Mouse (Mus musculus): ENCODE results near the gene Cyfip2. TPM values are rescaled to one million over a fixed set of nuclear protein-coding genes. Genes with fewer than 3 reads are reported as not detected.

Gene Cyfip2
- total RNA-seq (2021), result 10 to 100 TPM in 1 of 2 experiments, 1 to 10 TPM in 1; 2.3 to 10.1 TPM
- long read RNA-seq, experiment 1, full-length matches to known transcripts, result 1 of 8 reads
- long read RNA-seq, experiment 1, partial matches to known transcripts, result 2 of 8 reads
- long read RNA-seq, experiment 1, other reads (novel, unspliced or antisense), result 5 of 8 reads
- long read RNA-seq, experiment 2, full-length matches to known transcripts, result 3 of 9 reads
- long read RNA-seq, experiment 2, partial matches to known transcripts, result 2 of 9 reads
- long read RNA-seq, experiment 2, other reads (novel, unspliced or antisense), result 4 of 9 reads

GRCm38 (mm10) chr11:46312523-46313035, at the start of gene Cyfip2:
TSS of gene Cyfip2 (minus strand) at chr11:46312859.
- Histone ChIP-seq H3K4me3 (peak within 1 kb of the TSS; percentile 87), H3K27ac (peak within 1 kb of the TSS; percentile 64)
- intact Hi-C loops (cut with DNase I), result no loop called here
- TF ChIP-seq CTCF (IDR thresholded peaks at IDR 0.05), result no peak
- no peak for DNase-seq

- no peak for DNase-seq
- TF ChIP-seq CTCF (IDR thresholded peaks at IDR 0.05), result no peak
- Histone ChIP-seq H3K4me3 (no peak overlapping the region), H3K27ac (no peak overlapping the region)
- intact Hi-C loops (cut with DNase I), result no loop called here
Measured at GRCm38 (mm10) chr11:46360991-46361665, 48.5 kb upstream of the Cyfip2 start.

- H3K4me3 ChIP-seq, result no peak overlapping the region
- no peak for TF ChIP-seq CTCF (IDR thresholded peaks at IDR 0.05)
- DNase-seq, result no peak
- intact Hi-C loops (cut with DNase I), result no loop called here
- no peak overlapping the region for H3K27ac ChIP-seq
Measured at GRCm38 (mm10) chr11:46358369-46358768, 45.7 kb upstream of the Cyfip2 start.

- DNase-seq, result no peak
- H3K27ac ChIP-seq, result no peak overlapping the region
- TF ChIP-seq CTCF (IDR thresholded peaks at IDR 0.05), result no peak
- intact Hi-C loops (cut with DNase I), result no loop called here
- H3K4me3 ChIP-seq, result no peak overlapping the region
Measured at GRCm38 (mm10) chr11:46349681-46350410, 37.2 kb upstream of the Cyfip2 start.

GRCm38 (mm10) chr11:46348416-46348815, 35.8 kb upstream of the Cyfip2 start:
- no peak for DNase-seq
- Histone ChIP-seq H3K4me3 (no peak overlapping the region), H3K27ac (no peak overlapping the region)
- intact Hi-C loops (cut with DNase I), result no loop called here
- no peak for TF ChIP-seq CTCF (IDR thresholded peaks at IDR 0.05)

GRCm38 (mm10) chr11:46347756-46348155, 35.1 kb upstream of the Cyfip2 start:
- no peak overlapping the region for H3K27ac ChIP-seq
- H3K4me3 ChIP-seq, result no peak overlapping the region
- intact Hi-C loops (cut with DNase I), result no loop called here
- DNase-seq, result no peak
- TF ChIP-seq CTCF (IDR thresholded peaks at IDR 0.05), result no peak

- Histone ChIP-seq H3K27ac (no peak overlapping the region), H3K4me3 (no peak overlapping the region)
- intact Hi-C loops (cut with DNase I), result no loop called here
- no peak for DNase-seq
- TF ChIP-seq CTCF (IDR thresholded peaks at IDR 0.05), result no peak
Measured at GRCm38 (mm10) chr11:46343886-46344546, 31.4 kb upstream of the Cyfip2 start.

GRCm38 (mm10) chr11:46341960-46342359, 29.3 kb upstream of the Cyfip2 start:
- TF ChIP-seq CTCF (IDR thresholded peaks at IDR 0.05), result no peak
- Histone ChIP-seq H3K4me3 (no peak overlapping the region), H3K27ac (no peak overlapping the region)
- no peak for DNase-seq
- intact Hi-C loops (cut with DNase I), result no loop called here

- TF ChIP-seq CTCF (IDR thresholded peaks at IDR 0.05), result no peak
- DNase-seq, result no peak
- Histone ChIP-seq H3K27ac (no peak overlapping the region), H3K4me3 (no peak overlapping the region)
- intact Hi-C loops (cut with DNase I), result no loop called here
Measured at GRCm38 (mm10) chr11:46336020-46336419, 23.4 kb upstream of the Cyfip2 start.

- no peak for TF ChIP-seq CTCF (IDR thresholded peaks at IDR 0.05)
- DNase-seq, result no peak
- intact Hi-C loops (cut with DNase I), result no loop called here
- no peak overlapping the region for H3K4me3 ChIP-seq
- no peak overlapping the region for H3K27ac ChIP-seq
Measured at GRCm38 (mm10) chr11:46332217-46332616, 19.6 kb upstream of the Cyfip2 start.

GRCm38 (mm10) chr11:46326271-46327015, 13.8 kb upstream of the Cyfip2 start:
- Histone ChIP-seq H3K27ac (no peak overlapping the region), H3K4me3 (no peak overlapping the region)
- intact Hi-C loops (cut with DNase I), result no loop called here
- DNase-seq, result no peak
- TF ChIP-seq CTCF (IDR thresholded peaks at IDR 0.05), result no peak

GRCm38 (mm10) chr11:46321559-46321958, 8.9 kb upstream of the Cyfip2 start:
- Histone ChIP-seq H3K4me3 (no peak overlapping the region), H3K27ac (no peak overlapping the region)
- DNase-seq, result no peak
- no peak for TF ChIP-seq CTCF (IDR thresholded peaks at IDR 0.05)
- intact Hi-C loops (cut with DNase I), result no loop called here

All from gastrocnemius, adult 2 months (tissue).